Mouse (Mus musculus): ENCODE data around the gene Dlgap3. TPM values are rescaled to one million over a fixed set of nuclear protein-coding genes. Genes with fewer than 3 reads are reported as not detected.

Gene Dlgap3
- total and polyA plus RNA-seq, 3 experiments, result 3.4 to 14.7 (median 3.9) TPM

GRCm38 (mm10) chr4:127261601-127262000, 92.6 kb downstream of the Dlgap3 start:
- no peak for DNase-seq

GRCm38 (mm10) chr4:127263438-127264182, 94.6 kb downstream of the Dlgap3 start:
- DNase-seq, result peak; percentile 21

- DNase-seq, result no peak
Measured at GRCm38 (mm10) chr4:127264183-127264554, 95.2 kb downstream of the Dlgap3 start.

GRCm38 (mm10) chr4:127278451-127279001, 109.5 kb downstream of the Dlgap3 start:
- DNase-seq, result peak; percentile 30

- no peak for DNase-seq
Measured at GRCm38 (mm10) chr4:127279241-127279640, 110.2 kb downstream of the Dlgap3 start.

Other genes starting within 250 kb of the Dlgap3 start
- 10 to 100 TPM; 32.9 to 38.5 TPM for gene Zmym4, start 201.1 kb upstream of the Dlgap3 start, total RNA-seq (2021)
- gene Zmym4, start 201.1 kb upstream of the Dlgap3 start, polyA plus RNA-seq (2012; rRNA removed), result 2.9 and 3.4 TPM in 2 replicates
- 100 to 1,000 TPM; 122 to 268 TPM for gene Sfpq, start 147.9 kb upstream of the Dlgap3 start, total RNA-seq (2021)
- 67.9 and 79.2 TPM in 2 replicates for gene Sfpq, start 147.9 kb upstream of the Dlgap3 start, polyA plus RNA-seq (2012; rRNA removed)
- gene Zmym1, start 108.1 kb upstream of the Dlgap3 start, total RNA-seq (2021), result 1 to 10 TPM; 5.9 to 7.3 TPM
- gene Zmym1, start 108.1 kb upstream of the Dlgap3 start, polyA plus RNA-seq (2012; rRNA removed), result 0.47 TPM in 2 replicates
- gene Zmym6, start 91.8 kb upstream of the Dlgap3 start, total RNA-seq (2021), result 10 to 100 TPM; 14.2 to 15.3 TPM
- gene Zmym6, start 91.8 kb upstream of the Dlgap3 start, polyA plus RNA-seq (2012; rRNA removed), result 1.7 and 1.9 TPM in 2 replicates
- gene Tmem35b, start 45.5 kb upstream of the Dlgap3 start, total RNA-seq (2021), result 10 to 100 TPM; 18.1 to 19.3 TPM
- gene Tmem35b, start 45.5 kb upstream of the Dlgap3 start, polyA plus RNA-seq (2012; rRNA removed), result 17.6 and 19.7 TPM in 2 replicates
- gene Smim12, start 74.6 kb downstream of the Dlgap3 start, total RNA-seq (2021), result 10 to 100 TPM; 50.4 to 68.0 TPM
- gene Smim12, start 74.6 kb downstream of the Dlgap3 start, polyA plus RNA-seq (2012; rRNA removed), result 41.7 and 46.8 TPM in 2 replicates
- gene Gja4, start 144.8 kb downstream of the Dlgap3 start, total RNA-seq (2021), result 1 to 10 TPM; 2.7 to 6.7 TPM
- gene Gja4, start 144.8 kb downstream of the Dlgap3 start, polyA plus RNA-seq (2012; rRNA removed), result 15.9 and 16.0 TPM in 2 replicates
- gene Gjb3, start 161.6 kb downstream of the Dlgap3 start, total RNA-seq (2021), result under 1 TPM in 1 of 2 experiments, not detected in 1; 0.24 TPM
- 0.08 TPM in 1 of 2 replicates, not detected in the other for gene Gjb3, start 161.6 kb downstream of the Dlgap3 start, polyA plus RNA-seq (2012; rRNA removed)
- not detected for gene Gjb4, start 184.9 kb downstream of the Dlgap3 start, total RNA-seq (2021)
- gene Gjb4, start 184.9 kb downstream of the Dlgap3 start, polyA plus RNA-seq (2012; rRNA removed), result 0.11 TPM in 1 of 2 replicates, not detected in the other
- gene Gjb5, start 189.0 kb downstream of the Dlgap3 start, total RNA-seq (2021), result under 1 TPM; 0.17 to 0.73 TPM
- gene Gjb5, start 189.0 kb downstream of the Dlgap3 start, polyA plus RNA-seq (2012; rRNA removed), result 0.27 and 0.34 TPM in 2 replicates

Measured in adrenal gland, adult 2 months (tissue).